Mouse (Mus musculus): ENCODE results near the gene Ostf1.

- TF ChIP-seq CTCF (IDR thresholded peaks at IDR 0.05; ENCODE audit: borderline replicate concordance, control insufficient read depth, extremely low read depth, insufficient read depth, low read length, poor library complexity): no peak
- no peak for TF ChIP-seq POLR2A (IDR thresholded peaks at IDR 0.05; ENCODE audit: control insufficient read depth, extremely low read depth, insufficient read depth, low read length, poor library complexity)
These were observed 1.2 kb downstream of the Ostf1 start for GRCm38 (mm10) chr19:18630221-18631119.
